21 mouse cellular contexts compared by ENCODE assay signal in genomic region chr6:79057531-79057930, GRCm38 (mm10).
A peak's percentile ranks its signal among the peaks of the same experiment; 100 is the strongest.
DNase-seq lines count a peak whose midpoint lies in the region; ATAC-seq and TF ChIP-seq lines count a peak whose summit lies in the region.
"Had no signal": no experiment of that assay in that cellular context is flagged by ENCODE, and none has a peak within 500 bp of the region (broad histone marks: within the 10 kb centered on the region; RNA-seq: fewer than 3 reads in every experiment).

No protein-coding gene starts in this region.

- no peak for DNase-seq in layer of hippocampus, postnatal 14 days (ENCODE audit: low spot score in 2 of 2)
- DNase-seq in kidney, postnatal 4 days: no peak
- no peak for DNase-seq in gastrocnemius, adult 18-20 months (ENCODE audit: low spot score)
- DNase-seq: adrenal gland, adult 2 months; adrenal gland, adult 8-10 months; adrenal gland, postnatal 10 days; adrenal gland, postnatal 14 days; adrenal gland, postnatal 25 days; adrenal gland, postnatal 36 days; B cell, adult 2 months; cerebellum, adult 11 months; cerebellum, adult 11-12 months; cerebellum, adult 18-20 months had no signal

- no peaks in the 10 kb centered on the region for H3K36me3 ChIP-seq in intestine, embryonic 15.5 days
- no peaks in the 10 kb centered on the region for H3K36me3 ChIP-seq in intestine, embryonic 16.5 days (ENCODE audit: control insufficient read depth, insufficient read depth, low read length)
- H3K36me3 ChIP-seq in intestine, postnatal 0 days (ENCODE audit: control insufficient read depth, insufficient read depth): no peaks in the 10 kb centered on the region
- H3K36me3 ChIP-seq: G1E had no signal

- H3K4me1 ChIP-seq in intestine, embryonic 15.5 days (replicated peaks): no peaks in the 10 kb centered on the region
- no peaks in the 10 kb centered on the region for H3K4me1 ChIP-seq in intestine, embryonic 16.5 days (ENCODE audit: control insufficient read depth, insufficient read depth, low read length)
- no peaks in the 10 kb centered on the region for H3K4me1 ChIP-seq in intestine, postnatal 0 days (replicated peaks; ENCODE audit: control insufficient read depth, insufficient read depth, low read length)

- ATAC-seq in intestine, embryonic 15.5 days: peak; percentile 65
- peak; percentile 58 for ATAC-seq in intestine, embryonic 16.5 days
- peak; percentile 49; the same call in 1 of the 2 replicates for ATAC-seq in intestine, postnatal 0 days
- ATAC-seq: activated CD4-positive, CD25-positive, alpha-beta regulatory T cell, adult 4 months; CD4-positive, CD25-positive, alpha-beta regulatory T cell, adult 4 months; Patski had no signal

- TF ChIP-seq CTCF in intestine, postnatal 0 days (IDR thresholded peaks at IDR 0.05; ENCODE audit: low read depth): no peak

- H3K4me2 ChIP-seq in intestine, embryonic 15.5 days (replicated peaks): no peak overlapping the region
- H3K4me2 ChIP-seq in intestine, embryonic 16.5 days (ENCODE audit: low read depth, low read length): no peak overlapping the region
- no peak overlapping the region for H3K4me2 ChIP-seq in intestine, postnatal 0 days (replicated peaks; ENCODE audit: low read depth)

- H3K4me3 ChIP-seq in intestine, embryonic 15.5 days (replicated peaks): no peak overlapping the region
- no peak overlapping the region for H3K4me3 ChIP-seq in intestine, embryonic 16.5 days (ENCODE audit: low read length)
- no peak overlapping the region for H3K4me3 ChIP-seq in intestine, postnatal 0 days (ENCODE audit: low read depth, low read length)

- H3K9me3 ChIP-seq in intestine, embryonic 15.5 days: no peaks in the 10 kb centered on the region
- no peaks in the 10 kb centered on the region for H3K9me3 ChIP-seq in intestine, embryonic 16.5 days (ENCODE audit: control insufficient read depth, low read length)
- H3K9me3 ChIP-seq in intestine, postnatal 0 days (ENCODE audit: control insufficient read depth): no peaks in the 10 kb centered on the region
- H3K9me3 ChIP-seq: G1E had no signal

- no peak overlapping the region for H3K27ac ChIP-seq in intestine, embryonic 15.5 days
- H3K27ac ChIP-seq in intestine, embryonic 16.5 days (ENCODE audit: low read length): no peak overlapping the region
- H3K27ac ChIP-seq in intestine, postnatal 0 days (ENCODE audit: low read depth, low read length): no peak overlapping the region

- no peak overlapping the region for H3K9ac ChIP-seq in intestine, embryonic 15.5 days
- H3K9ac ChIP-seq in intestine, embryonic 16.5 days (ENCODE audit: low read depth, low read length): no peak overlapping the region
- no peak overlapping the region for H3K9ac ChIP-seq in intestine, postnatal 0 days (ENCODE audit: low read depth, low read length)

- 88% methylated on average over 1 of the region's 1 CpGs for WGBS in intestine, embryonic 15.5 days
- 86% methylated on average over 1 of the region's 1 CpGs for WGBS in intestine, embryonic 16.5 days
- WGBS in intestine, postnatal 0 days: 55% methylated on average over 1 of the region's 1 CpGs

- H3K27me3 ChIP-seq in intestine, embryonic 15.5 days (replicated peaks): no peaks in the 10 kb centered on the region
- H3K27me3 ChIP-seq in intestine, embryonic 16.5 days (replicated peaks; ENCODE audit: control insufficient read depth, insufficient read depth, low read length): no peaks in the 10 kb centered on the region
- 0 out of 2 replicates have a peak, but pooled peaks cover 2% of the 10 kb centered on the region for H3K27me3 ChIP-seq in intestine, postnatal 0 days (replicated peaks; ENCODE audit: control insufficient read depth, insufficient read depth, low read length)
- H3K27me3 ChIP-seq: CH12.LX, Patski had no signal
